Mouse (Mus musculus) hindbrain, postnatal 0 days (tissue): ENCODE data around the gene Tspan9. TPM values are rescaled to one million over a fixed set of nuclear protein-coding genes. Genes with fewer than 3 reads are reported as not detected.

Experiments
- ATAC-seq: fragments of 200-750 bp; cut with Nextera tagmentation; 2 replicates; pipeline ENCODE4 v1.8.0; 2017; ENCODE audit warnings: mild to moderate bottlenecking, moderate TSS enrichment, moderate library complexity
- DNase-seq: peaks from one replicate; pipeline ENCODE4 v3.0.0-alpha.2; 2015; ENCODE audit warnings: low spot score
- H3K27ac ChIP-seq: fragments of 300-500 bp; sonication (generic); 2 replicates; pipeline ENCODE4 v1.5.1; 2014; ENCODE audit warnings: mild to moderate bottlenecking
- H3K27me3 ChIP-seq: fragments of 300-500 bp; sonication (generic); 2 replicates; pipeline ENCODE4 v1.6.1; 2014; ENCODE audit warnings: low read length, mixed read lengths; ENCODE audit not compliant: insufficient read depth
- H3K36me3 ChIP-seq: fragments of 300-500 bp; sonication (generic); 2 replicates; pipeline ENCODE4 v1.6.1; 2014; ENCODE audit warnings: low read length, mixed read lengths; ENCODE audit not compliant: insufficient read depth
- H3K4me1 ChIP-seq: fragments of 300-500 bp; sonication (generic); 2 replicates; pipeline ENCODE4 v1.6.1; 2014; ENCODE audit warnings: antibody characterized with exemption, low read length, mixed read lengths; ENCODE audit not compliant: insufficient read depth
- H3K4me2 ChIP-seq: fragments of 300-500 bp; sonication (generic); 2 replicates; pipeline ENCODE4 v1.6.1; 2014; ENCODE audit warnings: low read depth, mild to moderate bottlenecking, low read length, moderate library complexity, mixed read lengths
- H3K4me3 ChIP-seq: fragments of 300-500 bp; sonication (generic); 2 replicates; pipeline ENCODE4 v1.5.1; 2014; ENCODE audit warnings: low read length
- H3K9ac ChIP-seq: fragments of 300-500 bp; sonication (generic); replicated peaks from 2 replicates; pipeline ENCODE4 v1.6.1; 2014; ENCODE audit warnings: mild to moderate bottlenecking, low read length, moderate library complexity, mixed read lengths
- H3K9me3 ChIP-seq: fragments of 300-500 bp; sonication (generic); 2 replicates; pipeline ENCODE4 v1.6.1; 2016; ENCODE audit warnings: low read length, mixed read lengths
- CTCF ChIP-seq: IDR thresholded peaks from 2 replicates; pipeline ENCODE4 v1.5.1; 2016; ENCODE audit warnings: antibody characterized with exemption, control low read depth, low read depth
- WGBS: fragments of 180-500 bp; shearing (Covaris S2); extraction: QIAGEN DNeasy Blood & Tissue Kit; methylation state at CpG from one replicate; pipeline ENCODE4 v1.1.7; 2014; 5-methylcytosine and 5-hydroxymethylcytosine counted together
- polyA plus RNA-seq: library from polyadenylated mRNA; unstranded; fragments of >200 nt; fragmentation: Nextera tagmentation; extraction: Ambion mirVana; gene quantifications from 2 replicates; pipeline ENCODE4 v1.2.1, GENCODE M21; 2015
- total RNA-seq: library from RNA; depleted of rRNA; stranded (reverse); fragments of >200 nt; gene quantifications from 2 replicates; pipeline ENCODE4 v1.2.3, GENCODE M21; 2014

Tspan9 gene
- total and polyA plus RNA-seq, 2 experiments from 2014 or later: 70.1 to 177 TPM

- H3K4me3 ChIP-seq: no peak overlapping the region
- WGBS: 29% methylated on average over 4 of the region's 4 CpGs
- H3K9ac ChIP-seq: no peak overlapping the region
- H3K4me2 ChIP-seq: no peak overlapping the region
- peaks cover 6% of the 10 kb centered on the region; the same call in 1 of the 2 replicates for H3K4me1 ChIP-seq
- H3K27me3 ChIP-seq: no peaks in the 10 kb centered on the region
- no peaks in the 10 kb centered on the region for H3K9me3 ChIP-seq
- no peak overlapping the region for H3K27ac ChIP-seq
- no peak for ATAC-seq
- no peaks in the 10 kb centered on the region for H3K36me3 ChIP-seq
- TF ChIP-seq CTCF: no peak
- DNase-seq: peak; percentile 61
Observed at GRCm38 (mm10) chr6:128126876-128127275, 16.5 kb downstream of the Tspan9 start.

- ATAC-seq: no peak
- no peak for TF ChIP-seq CTCF
- no peak overlapping the region for H3K4me2 ChIP-seq
- H3K27me3 ChIP-seq: no peaks in the 10 kb centered on the region
- no peak overlapping the region for H3K9ac ChIP-seq
- H3K4me1 ChIP-seq: peaks cover 12% of the 10 kb centered on the region; the same call in 1 of the 2 replicates
- no peaks in the 10 kb centered on the region for H3K36me3 ChIP-seq
- WGBS: 89% methylated on average over 3 of the region's 3 CpGs
- H3K27ac ChIP-seq: no peak overlapping the region
- no peak for DNase-seq
- no peaks in the 10 kb centered on the region for H3K9me3 ChIP-seq
- no peak overlapping the region for H3K4me3 ChIP-seq
Observed at GRCm38 (mm10) chr6:128125464-128125863, 17.9 kb downstream of the Tspan9 start.

- no peaks in the 10 kb centered on the region for H3K27me3 ChIP-seq
- H3K4me3 ChIP-seq: no peak overlapping the region
- H3K4me2 ChIP-seq: no peak overlapping the region
- no peak for DNase-seq
- peaks cover 11% of the 10 kb centered on the region; the same call in 1 of the 2 replicates for H3K4me1 ChIP-seq
- no peaks in the 10 kb centered on the region for H3K9me3 ChIP-seq
- H3K36me3 ChIP-seq: no peaks in the 10 kb centered on the region
- no peak for ATAC-seq
- no peak overlapping the region for H3K9ac ChIP-seq
- no peak overlapping the region for H3K27ac ChIP-seq
- 79% methylated on average over 10 of the region's 10 CpGs for WGBS
- TF ChIP-seq CTCF: no peak
Observed at GRCm38 (mm10) chr6:128124222-128124971, 19.0 kb downstream of the Tspan9 start.

GRCm38 (mm10) chr6:128122127-128122526 is 21.3 kb downstream of the Tspan9 start:
- peak overlapping the region; percentile 42 for H3K27ac ChIP-seq

GRCm38 (mm10) chr6:128121691-128122090 is 21.7 kb downstream of the Tspan9 start:
- H3K27ac ChIP-seq: peak overlapping the region; percentile 42
- no peaks in the 10 kb centered on the region for H3K36me3 ChIP-seq
- no peak for TF ChIP-seq CTCF
- H3K4me1 ChIP-seq: peaks cover 11% of the 10 kb centered on the region; the same call in 1 of the 2 replicates
- no peaks in the 10 kb centered on the region for H3K9me3 ChIP-seq
- WGBS: 74% methylated on average over 5 of the region's 5 CpGs
- no peak for ATAC-seq
- no peak overlapping the region for H3K4me3 ChIP-seq
- no peak overlapping the region for H3K4me2 ChIP-seq
- H3K9ac ChIP-seq: no peak overlapping the region
- peak; percentile 51 for DNase-seq
- H3K27me3 ChIP-seq: no peaks in the 10 kb centered on the region

More at GRCm38 (mm10) chr6:128122127-128122526, 21.3 kb downstream of the Tspan9 start:
- H3K9me3 ChIP-seq: no peaks in the 10 kb centered on the region
- H3K4me2 ChIP-seq: no peak overlapping the region
- 65% methylated on average over 5 of the region's 5 CpGs for WGBS
- H3K4me3 ChIP-seq: no peak overlapping the region
- no peaks in the 10 kb centered on the region for H3K27me3 ChIP-seq
- ATAC-seq (no peak), DNase-seq (no peak)
- no peaks in the 10 kb centered on the region for H3K36me3 ChIP-seq
- peaks cover 11% of the 10 kb centered on the region; the same call in 1 of the 2 replicates for H3K4me1 ChIP-seq
- TF ChIP-seq CTCF: no peak
- H3K9ac ChIP-seq: no peak overlapping the region

GRCm38 (mm10) chr6:128120806-128121205 is 22.6 kb downstream of the Tspan9 start:
- no peak for DNase-seq
- H3K4me2 ChIP-seq: no peak overlapping the region
- no peaks in the 10 kb centered on the region for H3K9me3 ChIP-seq
- H3K27ac ChIP-seq: peak overlapping the region; percentile 23; the same call in 1 of the 2 replicates
- no peaks in the 10 kb centered on the region for H3K27me3 ChIP-seq
- no peaks in the 10 kb centered on the region for H3K36me3 ChIP-seq
- H3K4me1 ChIP-seq: peaks cover 11% of the 10 kb centered on the region; the same call in 1 of the 2 replicates
- ATAC-seq: no peak
- TF ChIP-seq CTCF: no peak
- no peak overlapping the region for H3K4me3 ChIP-seq
- no peak overlapping the region for H3K9ac ChIP-seq
- WGBS: 65% methylated on average over 12 of the region's 12 CpGs

- Histone ChIP-seq H3K4me2 (no peak overlapping the region), H3K9me3 (no peaks in the 10 kb centered on the region), H3K27ac (no peak overlapping the region), H3K4me3 (no peak overlapping the region), H3K9ac (no peak overlapping the region), H3K36me3 (no peaks in the 10 kb centered on the region), H3K4me1 (peaks cover 11% of the 10 kb centered on the region; the same call in 1 of the 2 replicates), H3K27me3 (no peaks in the 10 kb centered on the region)
- 96% methylated on average over 7 of the region's 7 CpGs for WGBS
- ATAC-seq (no peak), DNase-seq (no peak)
- TF ChIP-seq CTCF: no peak
Observed at GRCm38 (mm10) chr6:128118670-128119230, 24.6 kb downstream of the Tspan9 start.
